Mouse (Mus musculus): Measurements from ENCODE around the gene Gm14862.

Gm14862 gene

DNA sequence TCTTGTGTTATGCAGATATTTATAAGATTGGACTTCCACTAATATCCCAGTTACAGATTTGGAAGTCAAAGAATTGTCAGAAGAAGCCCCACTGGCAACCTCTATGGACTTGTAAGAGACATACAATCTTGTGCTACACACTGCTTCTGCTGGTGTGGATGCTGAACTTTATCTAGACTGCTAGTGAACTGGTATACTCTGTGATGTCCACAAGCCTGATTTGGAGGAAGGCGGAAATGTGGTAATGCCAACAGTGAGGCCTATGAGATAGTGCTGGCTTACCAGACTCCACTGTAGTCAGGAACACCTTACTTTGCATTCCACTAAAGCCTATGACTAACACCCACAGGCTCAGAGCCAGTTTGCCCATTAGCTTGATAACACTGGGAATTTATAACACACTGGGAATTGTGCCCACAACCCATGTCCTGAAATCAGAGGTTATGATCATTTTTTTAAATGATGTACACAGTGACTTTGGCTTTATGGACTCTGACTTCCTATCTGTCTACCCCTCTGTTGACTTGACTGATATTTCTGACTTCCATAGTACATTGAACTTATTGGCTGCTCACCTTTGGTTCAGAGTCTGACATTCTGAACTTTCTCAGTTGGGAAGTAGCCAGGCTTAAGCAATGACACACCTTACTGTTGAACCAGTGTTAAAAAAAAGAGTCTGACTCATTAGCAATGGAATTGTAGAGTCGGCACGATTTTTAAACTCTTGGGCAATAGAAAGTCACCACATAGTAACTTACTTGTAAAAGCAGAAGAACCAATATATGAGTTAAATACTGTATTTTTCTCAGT, 34.1 kb downstream of the Gm14862 start:
- in situ Hi-C loops (cut with MboI; ENCODE audit: low sequenced_read_pairs): no loop called here

DNA sequence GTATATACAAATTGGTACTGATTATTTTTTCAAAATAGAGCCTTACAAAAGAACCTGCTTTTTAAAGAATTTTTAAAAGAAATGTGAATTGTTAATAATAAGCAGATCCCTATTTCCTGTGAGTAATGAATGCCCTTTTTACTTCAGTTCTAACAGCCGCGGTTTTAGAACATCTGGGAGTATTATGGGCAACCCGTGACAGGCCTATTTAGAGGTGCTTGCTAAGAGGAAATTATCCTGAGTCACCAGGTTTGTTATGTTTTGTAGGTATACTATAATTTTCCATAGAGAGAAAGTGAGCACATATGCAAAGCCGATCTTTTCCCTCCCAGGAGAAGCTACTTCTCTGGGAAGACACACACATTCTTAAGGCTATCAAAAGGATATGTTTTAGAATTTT, 35.0 kb downstream of the Gm14862 start:
- in situ Hi-C loops (cut with MboI; ENCODE audit: low sequenced_read_pairs): no loop called here

DNA sequence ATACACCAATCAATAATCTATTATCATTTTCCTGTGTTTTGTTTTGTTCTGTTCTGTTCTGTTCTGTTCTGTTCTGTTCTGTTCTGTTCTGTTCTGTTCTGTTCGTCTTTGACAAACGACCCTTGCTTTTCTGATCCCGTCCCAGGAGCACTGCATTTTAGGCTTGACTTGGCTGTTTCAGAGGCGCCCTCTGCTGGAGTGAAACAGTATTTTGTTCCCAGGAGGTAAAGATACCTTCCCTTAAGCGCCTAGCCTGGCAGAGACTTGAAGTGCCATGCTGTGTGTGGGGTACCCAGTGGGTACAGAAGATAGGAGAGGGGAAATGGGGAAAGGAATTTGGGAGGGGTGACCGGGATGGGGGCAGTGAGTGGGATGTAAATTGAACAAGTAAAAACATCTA, 35.5 kb downstream of the Gm14862 start:
- in situ Hi-C loops (cut with MboI; ENCODE audit: low sequenced_read_pairs): no loop called here

DNA sequence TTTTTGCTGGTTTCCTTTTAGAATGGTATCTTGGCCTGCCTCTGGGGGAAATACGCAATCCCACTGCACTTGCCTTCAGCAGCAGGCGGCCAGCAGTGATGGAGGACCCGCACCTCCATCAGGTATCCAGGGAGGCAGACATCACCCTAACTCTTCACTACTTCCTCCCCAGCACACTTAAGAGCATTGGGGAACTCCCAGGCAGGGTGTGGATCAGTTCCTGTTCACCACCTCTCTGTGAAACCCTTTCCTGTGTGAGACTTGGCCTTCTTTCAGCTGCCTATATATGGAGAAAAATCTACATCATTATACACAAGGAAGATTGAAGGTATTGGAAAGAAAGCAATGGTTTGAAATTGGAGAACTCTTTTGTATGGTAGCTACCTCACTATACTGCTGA, 37.1 kb downstream of the Gm14862 start:
- in situ Hi-C loops (cut with MboI; ENCODE audit: low sequenced_read_pairs): no loop called here

DNA sequence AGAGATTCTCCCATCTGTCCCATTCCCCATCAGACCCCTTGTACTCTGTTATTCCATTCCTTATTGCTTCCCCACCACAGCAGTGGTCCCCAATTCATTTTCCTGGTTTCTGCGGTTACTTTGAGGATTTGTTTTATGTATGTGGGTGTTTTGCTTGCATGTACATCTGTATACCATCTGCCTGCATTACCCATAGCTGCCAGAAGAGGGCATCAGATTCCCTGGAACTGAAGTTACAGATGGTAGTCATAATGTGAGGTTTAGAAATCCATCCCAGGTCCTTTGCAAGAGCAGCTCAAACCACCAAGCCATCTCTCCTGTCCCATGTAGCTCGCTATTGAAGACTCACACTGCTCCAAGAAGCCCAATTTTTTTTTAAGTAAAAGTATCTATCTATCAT, 40.5 kb downstream of the Gm14862 start:
- in situ Hi-C loops (cut with MboI; ENCODE audit: low sequenced_read_pairs): no loop called here

DNA sequence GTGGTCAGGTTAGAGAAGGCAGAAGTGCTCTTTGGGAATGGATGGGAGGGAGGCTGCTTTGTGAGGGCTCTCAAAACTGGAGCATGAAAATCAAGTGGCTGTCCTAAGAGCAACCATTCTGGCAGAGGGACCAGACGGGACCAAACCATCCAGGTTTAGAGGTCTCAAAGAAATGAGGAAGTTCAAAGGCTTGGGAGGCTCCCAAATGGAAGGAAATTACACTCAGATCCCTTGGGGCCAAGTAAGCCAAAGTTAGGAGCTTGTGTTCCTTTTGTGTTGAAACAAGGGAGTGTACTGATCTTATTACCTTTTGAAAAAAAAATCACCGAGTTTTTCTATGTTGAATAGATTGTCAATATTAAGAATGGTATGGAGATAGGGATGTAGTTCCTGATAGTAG, 51.6 kb downstream of the Gm14862 start:
- in situ Hi-C loops (cut with MboI; ENCODE audit: low sequenced_read_pairs): no loop called here

DNA sequence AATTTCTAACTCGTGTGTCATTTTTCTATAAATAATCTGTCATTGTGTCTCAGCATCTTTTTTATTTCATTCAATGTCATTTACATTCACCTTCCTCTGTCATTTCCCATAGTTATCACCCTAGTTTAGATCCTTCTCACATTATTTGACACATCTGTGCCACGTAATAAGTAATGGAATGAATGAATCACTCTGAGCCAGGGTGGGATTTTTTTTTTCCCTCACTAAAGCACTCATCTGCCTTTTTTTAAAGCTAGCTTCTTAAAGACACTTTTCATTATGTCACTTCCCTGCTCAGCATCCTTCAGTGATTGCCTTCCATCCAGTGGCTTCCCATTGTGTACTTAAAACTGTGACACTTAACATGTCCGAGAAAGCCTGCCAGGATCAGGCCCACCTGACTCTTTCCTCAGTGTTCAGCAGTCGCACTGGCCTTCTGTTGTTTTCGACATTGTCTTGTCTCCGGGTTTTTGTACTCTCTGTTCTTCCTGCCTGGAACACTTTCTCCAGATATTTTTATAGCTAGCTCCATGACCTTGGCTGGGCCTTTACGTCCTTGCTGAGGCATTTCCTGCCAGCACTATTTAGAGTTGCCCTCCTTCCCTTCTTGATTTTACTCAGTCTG, 53.8 kb downstream of the Gm14862 start:
- in situ Hi-C loops (cut with MboI; ENCODE audit: low sequenced_read_pairs): no loop called here

DNA sequence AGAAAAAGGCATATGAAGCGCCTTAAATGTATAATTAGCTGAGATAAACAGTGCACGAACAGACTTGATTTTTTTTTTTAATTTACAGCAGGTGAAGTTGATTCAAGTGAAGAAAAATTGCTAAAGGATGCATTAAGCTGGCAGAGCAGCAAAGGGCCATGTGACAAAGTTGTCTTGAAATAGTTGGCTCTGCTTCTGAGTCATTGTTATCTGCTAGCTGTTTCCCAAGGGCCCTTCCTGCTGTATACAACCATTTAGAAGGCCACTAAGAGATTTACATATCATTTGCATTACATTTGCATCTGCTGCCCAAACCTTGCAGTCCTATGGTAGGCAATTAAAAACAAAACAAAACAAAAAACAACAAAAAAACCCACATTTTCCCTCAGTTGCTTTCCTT, 54.7 kb downstream of the Gm14862 start:
- in situ Hi-C loops (cut with MboI; ENCODE audit: low sequenced_read_pairs): no loop called here

Measured in CH12F3 (cell line).